Mouse (Mus musculus): ENCODE measurements at regions not wholly inside any gene's neighbourhood (a gene's known extent, or its start where the extent isn't known, plus 50 kb on each side); places are given as distances from the start of the nearest gene placed in this dataset.

DNA sequence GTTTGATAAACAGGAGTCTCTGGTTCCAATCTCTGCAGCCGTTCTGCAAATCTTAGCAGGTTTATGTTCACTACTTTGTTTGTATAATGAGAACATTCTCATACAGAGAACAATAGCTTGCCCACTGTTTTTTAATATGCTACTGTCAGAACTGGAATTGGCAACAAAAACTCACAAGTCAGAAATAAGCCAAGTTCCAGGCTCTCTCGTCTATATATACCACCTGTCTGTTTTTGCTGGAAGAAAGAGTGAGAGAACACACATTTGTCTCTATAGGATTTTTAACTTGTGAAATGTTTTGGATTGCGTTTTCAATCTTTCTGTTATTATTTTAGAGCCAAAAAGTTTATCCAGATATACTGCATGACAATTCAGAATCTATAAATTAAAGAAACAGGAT lies 349.3 kb upstream of the Manea start:
- no peak for TF ChIP-seq CTCF (IDR thresholded peaks at IDR 0.05; ENCODE audit: low read depth)
- no peak for TF ChIP-seq EP300 (optimal IDR thresholded peaks at IDR 0.05)
